Mouse (Mus musculus): Measurements from ENCODE around the gene Gm49322. TPM values are rescaled to one million over a fixed set of nuclear protein-coding genes. Genes with fewer than 3 reads are reported as not detected.
"Not testable (repeated sequence)": the region's sequence is repeated elsewhere in the genome, so short reads cannot be mapped to it uniquely, and the experiment has no call there.

Gene Gm49322
- total RNA-seq, 2 experiments from 2014 or later = 2.0 to 3.0 TPM

DNA sequence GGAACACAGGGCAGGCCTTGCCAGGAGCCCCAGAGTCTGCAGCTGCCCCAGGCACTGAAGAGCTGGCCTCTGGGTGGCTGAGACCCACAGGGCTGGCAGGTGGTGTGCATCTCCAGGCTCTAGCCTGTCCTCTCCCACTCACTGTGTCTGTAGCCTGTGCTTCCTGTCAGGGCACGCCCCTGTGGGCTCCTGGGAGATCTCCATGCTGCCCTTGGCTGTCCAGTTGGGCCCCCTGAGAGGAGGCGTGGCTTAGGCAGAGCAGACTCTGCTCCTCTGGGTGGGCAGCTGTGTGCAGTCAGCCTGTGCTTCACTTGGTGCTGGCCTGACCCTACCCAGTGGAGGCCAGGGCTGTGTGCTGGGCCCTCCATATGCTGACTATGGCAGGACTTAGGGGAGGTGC, 21.9 kb downstream of the Gm49322 start:
- intact Hi-C loops (cut with DNase I) = no loop called here

GRCm38 (mm10) chr10:80628925-80629324, 23.1 kb downstream of the Gm49322 start:
- DNase-seq (ENCODE audit: extremely low spot score in 1 of 2, low spot score in 2 of 2) = no peak
- intact Hi-C loops (cut with DNase I) = no loop called here

More for the DNA sequence above, 21.9 kb downstream of the Gm49322 start:
- peak in 1 of 2 experiments; percentile 74 for DNase-seq (ENCODE audit: extremely low spot score in 1 of 2, low spot score in 2 of 2)

- intact Hi-C loops (cut with DNase I) = no loop called here
- no peak for DNase-seq (ENCODE audit: extremely low spot score in 1 of 2, low spot score in 2 of 2)
These were observed 29.5 kb downstream of the Gm49322 start for GRCm38 (mm10) chr10:80635345-80635744.

DNA sequence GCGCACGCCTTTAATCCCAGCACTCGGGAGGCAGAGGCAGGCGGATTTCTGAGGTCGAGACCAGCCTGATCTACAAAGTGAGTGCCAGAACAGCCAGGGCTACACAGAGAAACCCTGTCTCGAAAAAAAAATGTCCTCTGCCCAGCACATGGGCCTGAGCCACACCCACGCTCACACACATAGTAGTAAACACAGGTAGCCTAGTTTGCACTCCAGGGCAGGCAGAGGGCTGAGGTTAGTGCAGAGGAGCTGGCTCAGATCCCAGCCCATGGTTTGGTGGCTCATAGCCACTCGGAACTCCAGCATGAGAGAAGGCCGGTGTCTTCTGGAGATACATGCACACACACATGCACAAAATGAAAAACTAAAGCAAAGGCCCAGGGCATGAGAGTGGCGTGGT, 41.1 kb downstream of the Gm49322 start:
- intact Hi-C loops (cut with DNase I) = no loop called here
- peak in 1 of 2 experiments; percentile 23 for DNase-seq (ENCODE audit: extremely low spot score in 1 of 2, low spot score in 2 of 2)

DNA sequence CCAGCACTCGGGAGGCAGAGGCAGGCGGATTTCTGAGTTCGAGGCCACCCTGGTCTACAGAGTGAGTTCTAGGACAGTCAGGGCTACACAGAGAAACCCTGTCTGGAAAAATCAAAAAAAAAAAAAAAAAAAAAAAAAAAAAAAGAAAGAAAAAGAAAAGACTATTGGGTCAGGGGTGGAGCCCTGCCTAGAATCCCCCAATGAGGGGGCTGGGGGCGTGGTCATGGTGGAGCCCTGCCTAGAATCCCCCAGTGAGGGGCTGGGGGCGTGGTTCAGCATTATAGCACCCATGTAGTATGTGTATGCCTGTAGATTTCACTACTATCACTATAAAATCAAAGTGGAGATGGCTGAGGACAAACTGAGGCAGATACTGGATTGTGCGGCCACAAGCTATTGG, 44.1 kb downstream of the Gm49322 start:
- DNase-seq (ENCODE audit: extremely low spot score in 1 of 2, low spot score in 2 of 2); intact Hi-C loops (cut with DNase I): not testable (repeated sequence)

DNA sequence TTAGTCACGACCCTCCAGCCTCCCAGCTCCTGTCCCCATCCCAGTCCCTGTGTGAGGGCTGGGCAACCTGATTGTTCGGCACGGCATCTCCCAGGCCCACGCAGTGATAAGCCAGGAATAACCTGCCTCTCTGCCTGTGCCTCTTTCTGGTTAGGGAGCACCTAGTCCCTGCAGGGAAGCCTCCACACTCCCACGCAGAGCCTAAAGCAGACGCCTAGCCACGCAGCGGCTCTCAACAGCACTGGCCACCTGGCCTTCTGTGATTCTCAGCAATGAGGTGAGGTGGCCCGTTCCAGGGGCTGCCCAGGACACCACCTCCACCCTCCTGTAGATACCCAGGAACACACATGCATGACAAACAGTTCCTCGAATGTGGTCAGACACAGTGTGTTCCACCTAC, 44.6 kb downstream of the Gm49322 start:
- DNase-seq (ENCODE audit: extremely low spot score in 1 of 2, low spot score in 2 of 2) = no peak
- intact Hi-C loops (cut with DNase I) = no loop called here

DNA sequence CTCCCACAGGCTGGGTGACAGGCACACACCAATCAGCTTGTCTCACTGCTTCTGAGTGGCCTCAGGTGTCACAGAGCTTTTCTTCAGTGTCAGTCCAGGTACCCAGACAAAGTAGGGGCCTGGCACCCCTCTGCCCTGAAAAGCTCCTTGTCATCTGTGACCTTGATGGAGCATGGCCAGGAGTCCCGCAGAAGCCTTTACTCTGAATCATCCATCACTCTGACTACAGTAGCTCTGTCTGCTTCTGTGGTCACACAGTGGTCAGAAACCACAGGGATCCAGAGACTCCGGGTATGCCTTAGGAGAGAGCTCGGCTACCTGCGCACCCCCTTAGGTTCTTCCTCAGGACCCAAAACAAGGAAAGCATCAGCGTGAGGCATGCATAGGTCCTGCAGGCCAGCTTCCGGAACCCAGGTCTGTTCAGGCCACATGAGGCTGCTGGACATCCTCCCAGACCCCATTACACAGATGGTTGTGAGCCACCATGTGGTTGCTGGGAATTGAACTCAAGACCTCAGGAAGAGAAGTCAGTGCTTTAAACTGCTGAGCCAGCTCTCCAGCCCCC, 47.4 kb downstream of the Gm49322 start:
- intact Hi-C loops (cut with DNase I) = no loop called here
- DNase-seq (ENCODE audit: extremely low spot score in 1 of 2, low spot score in 2 of 2) = no peak

DNA sequence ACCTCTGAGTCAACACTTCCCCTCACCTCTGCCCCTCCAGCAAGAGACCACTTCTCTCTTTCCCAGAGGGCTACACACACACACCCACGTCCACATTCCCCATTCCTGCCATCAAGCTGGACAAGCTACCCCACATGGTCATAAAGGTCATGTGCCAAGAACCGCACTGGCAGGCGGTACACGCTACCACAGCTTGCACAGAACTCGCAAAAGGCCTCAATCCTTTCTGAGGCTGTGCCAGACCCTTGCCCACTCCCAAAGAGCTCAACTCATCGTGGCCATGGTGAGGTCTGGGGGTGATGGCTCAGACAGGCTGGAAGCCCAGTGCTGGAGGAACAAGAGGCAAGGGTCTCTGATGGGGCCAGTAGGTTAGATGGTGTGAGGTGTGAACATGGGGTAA, 49.0 kb downstream of the Gm49322 start:
- no peak for DNase-seq (ENCODE audit: extremely low spot score in 1 of 2, low spot score in 2 of 2)
- intact Hi-C loops (cut with DNase I) = no loop called here

GRCm38 (mm10) chr10:80655406-80656129, 49.7 kb downstream of the Gm49322 start:
- no peak for DNase-seq (ENCODE audit: extremely low spot score in 1 of 2, low spot score in 2 of 2)
- intact Hi-C loops (cut with DNase I) = no loop called here

DNA sequence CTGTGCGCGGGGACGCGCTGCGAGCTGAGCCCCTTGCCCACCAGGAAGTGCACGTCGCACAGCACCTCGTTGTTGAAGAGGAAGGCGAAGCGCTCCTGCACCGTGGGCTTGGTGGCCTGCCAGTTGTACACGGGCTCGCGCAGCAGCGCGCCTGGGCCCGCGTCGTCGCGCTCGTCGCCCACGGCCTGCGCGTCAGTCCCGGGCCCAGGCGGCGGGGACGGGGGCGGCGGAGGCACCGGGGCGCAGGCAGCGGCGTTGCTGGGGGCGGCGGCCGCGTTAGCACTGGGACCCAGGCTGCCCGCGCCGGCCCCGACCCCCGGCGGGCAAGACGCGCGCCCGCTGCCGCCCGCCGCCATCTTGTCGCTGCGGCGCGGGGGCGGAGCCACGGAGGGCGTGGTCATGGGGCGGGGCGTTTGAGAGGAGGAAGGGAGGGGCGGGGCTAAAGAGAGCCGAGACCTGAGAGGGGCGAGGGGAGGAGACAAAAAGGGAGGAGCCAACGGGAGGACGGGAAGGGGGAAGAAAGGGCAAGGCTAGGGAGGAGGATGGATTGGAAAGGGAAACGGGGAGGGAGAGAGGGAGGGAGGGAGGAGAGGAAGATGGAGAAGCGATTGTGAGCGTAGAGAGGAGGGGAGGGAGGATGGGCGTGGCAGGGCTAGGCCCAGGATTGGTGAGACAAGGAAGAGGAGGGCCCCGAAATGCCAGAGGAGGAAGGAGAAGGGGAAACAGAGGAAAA, 50.5 kb downstream of the Gm49322 start:
- intact Hi-C loops (cut with DNase I) = no loop called here

DNA sequence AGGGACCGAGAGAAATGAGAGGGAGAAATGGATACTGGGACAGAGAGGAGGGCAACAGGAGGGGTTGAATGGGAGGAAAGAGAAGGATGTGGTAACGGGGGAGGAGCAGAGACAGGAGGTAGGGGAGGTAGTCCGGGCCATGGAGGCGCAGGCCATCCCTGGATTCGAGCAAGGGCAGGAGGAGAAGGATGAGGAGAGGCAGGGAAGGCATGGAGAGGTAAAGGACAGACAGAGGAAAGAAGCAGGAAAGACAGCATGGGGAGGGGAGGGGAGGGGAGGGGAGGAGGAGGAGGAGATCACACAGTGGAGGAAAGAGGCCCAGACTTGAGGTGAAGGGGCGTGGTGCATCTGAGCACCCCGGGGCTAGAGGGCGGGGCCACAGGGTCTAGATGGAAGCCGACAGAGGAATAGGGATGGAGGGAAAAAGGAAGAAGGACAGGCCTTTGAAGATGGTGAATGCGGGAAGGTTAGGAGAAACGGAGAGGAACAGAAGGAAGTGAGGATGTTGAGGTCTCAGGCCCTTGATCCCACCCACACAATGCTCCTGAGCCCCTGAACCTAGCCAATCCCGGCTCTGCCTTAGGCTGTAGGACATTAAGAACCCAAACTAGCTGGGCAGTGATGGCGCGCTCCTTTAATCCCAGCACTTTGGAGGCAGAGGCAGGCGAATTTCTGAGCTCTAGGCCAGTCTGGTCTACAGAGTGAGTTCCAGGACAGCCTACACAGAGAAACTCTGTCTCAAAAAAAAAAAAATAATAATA, 51.2 kb downstream of the Gm49322 start, which contains the start of gene Btbd2:
Gene Btbd2, minus strand, starts transcription at position 209 of the 761 bp plus-strand sequence.
- intact Hi-C loops (cut with DNase I) = no loop called here
- DNase-seq (ENCODE audit: extremely low spot score in 1 of 2, low spot score in 2 of 2) = peak in 1 of 2 experiments; percentile 54

More for the DNA sequence above, 50.5 kb downstream of the Gm49322 start:
- DNase-seq (ENCODE audit: extremely low spot score in 1 of 2, low spot score in 2 of 2) = peak; percentile 94 to 98

- no peak for DNase-seq (ENCODE audit: extremely low spot score in 1 of 2, low spot score in 2 of 2)
- intact Hi-C loops (cut with DNase I) = no loop called here
These were observed 52.5 kb downstream of the Gm49322 start for GRCm38 (mm10) chr10:80658194-80658840.

DNA sequence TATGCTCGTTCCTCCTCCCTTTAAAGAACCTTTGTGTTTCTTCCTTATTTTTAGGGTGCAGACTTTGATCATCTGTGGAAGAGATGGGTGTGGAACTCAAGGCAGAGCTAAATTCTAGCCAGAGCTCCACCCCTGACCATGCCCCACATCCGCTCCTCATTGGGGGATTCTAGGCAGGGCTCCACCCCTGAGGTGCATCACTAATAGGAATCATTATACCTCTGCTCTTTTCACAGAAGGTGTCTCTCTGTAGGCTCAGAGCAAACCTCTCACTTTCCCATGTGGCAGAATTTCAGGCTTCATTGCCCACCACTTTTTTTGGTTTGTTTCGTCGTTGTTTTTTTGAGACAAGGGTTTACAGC, 53.0 kb downstream of the Gm49322 start:
- DNase-seq (ENCODE audit: extremely low spot score in 1 of 2, low spot score in 2 of 2) = no peak
- intact Hi-C loops (cut with DNase I) = no loop called here

DNA sequence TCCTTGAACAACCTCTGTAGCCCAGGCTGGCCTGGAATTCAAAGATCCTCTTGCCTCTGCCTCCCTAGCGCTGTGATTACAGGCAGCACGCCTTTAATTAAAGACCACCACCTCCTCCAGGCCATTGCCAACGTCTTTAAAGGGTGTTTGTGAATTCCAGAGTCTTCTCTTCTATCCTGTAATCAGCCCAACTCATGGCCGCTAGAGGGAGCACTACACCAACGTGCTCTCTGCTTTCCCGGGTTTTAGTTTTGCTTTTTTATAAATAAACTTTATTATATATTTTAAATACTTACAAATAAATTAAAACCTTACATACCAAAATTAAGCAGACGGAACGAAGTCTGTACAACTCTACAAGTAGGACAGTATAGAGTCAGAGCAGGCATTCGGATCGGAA, 53.4 kb downstream of the Gm49322 start:
- intact Hi-C loops (cut with DNase I) = no loop called here
- DNase-seq (ENCODE audit: extremely low spot score in 1 of 2, low spot score in 2 of 2) = peak; percentile 73 to 79

DNA sequence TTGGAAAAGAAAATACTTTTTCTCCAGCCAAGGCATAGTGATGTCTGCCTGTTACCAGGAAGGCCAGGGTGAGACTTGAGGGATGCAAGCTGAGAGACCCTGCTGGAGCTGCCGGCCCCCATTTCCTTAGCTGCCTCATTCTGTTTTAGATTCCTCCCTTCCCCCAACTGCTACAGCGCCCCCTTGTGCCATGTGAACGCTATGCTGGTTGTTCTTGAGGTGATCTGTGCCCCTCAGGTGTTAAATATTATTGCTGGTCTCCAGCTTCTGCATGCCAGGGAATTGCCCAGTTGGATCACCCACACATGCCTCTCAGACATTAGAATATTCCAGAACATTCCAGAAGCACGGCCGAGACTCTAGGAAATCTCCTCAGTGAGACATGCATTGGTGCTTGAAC, 55.3 kb downstream of the Gm49322 start:
- DNase-seq (ENCODE audit: extremely low spot score in 1 of 2, low spot score in 2 of 2) = no peak
- intact Hi-C loops (cut with DNase I) = no loop called here

DNA sequence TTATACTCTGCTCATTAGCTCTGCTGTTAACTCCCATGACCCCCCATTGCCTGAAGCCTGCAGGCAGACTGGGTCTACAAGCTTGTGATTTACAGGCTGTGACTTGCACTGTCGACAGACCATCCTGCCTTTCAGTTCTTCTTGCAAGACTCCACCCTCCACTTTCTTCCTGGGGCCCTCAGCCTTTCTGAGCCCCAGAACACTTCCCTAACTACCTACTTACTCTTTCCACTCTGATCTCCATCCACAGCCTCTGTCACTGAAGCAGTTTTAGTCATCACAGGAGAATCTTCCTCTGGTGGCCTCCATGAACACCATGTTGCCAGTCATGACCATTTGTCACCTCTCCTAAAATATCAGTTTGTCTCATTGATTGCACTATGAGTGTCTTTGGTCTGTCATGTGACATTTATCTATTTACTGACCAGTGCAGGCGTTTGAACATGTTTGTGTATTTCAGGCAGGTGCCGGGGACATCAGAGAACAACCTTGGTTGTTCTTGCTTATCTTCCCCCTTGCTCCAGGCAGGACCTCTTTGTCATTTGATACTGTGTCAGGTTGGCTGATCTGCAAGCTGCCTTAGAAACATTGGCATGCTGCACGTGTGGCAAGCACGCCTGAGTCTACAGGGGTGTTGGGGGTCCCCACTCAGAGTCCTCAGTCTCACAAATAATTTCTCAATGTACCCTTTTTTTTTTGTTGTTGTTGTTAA, 57.8 kb downstream of the Gm49322 start:
- intact Hi-C loops (cut with DNase I) = no loop called here
- no peak for DNase-seq (ENCODE audit: extremely low spot score in 1 of 2, low spot score in 2 of 2)

- DNase-seq (ENCODE audit: extremely low spot score in 1 of 2, low spot score in 2 of 2) = peak in 1 of 2 experiments; percentile 83
- intact Hi-C loops (cut with DNase I) = no loop called here
These were observed 58.6 kb downstream of the Gm49322 start for GRCm38 (mm10) chr10:80664197-80665015.
